Mouse (Mus musculus) intestine, embryonic 14.5 days (tissue): ENCODE results near the gene Olfr123. TPM values are rescaled to one million over a fixed set of nuclear protein-coding genes. Genes with fewer than 3 reads are reported as not detected.

ENCODE experiments used
- ATAC-seq: fragments of 200-750 bp; cut with Nextera tagmentation; replicated peaks from 2 replicates; pipeline ENCODE4 v1.8.0; 2017; ENCODE audit warnings: low read depth, moderate number of reproducible peaks, moderate TSS enrichment, moderate library complexity; ENCODE audit not compliant: low FRiP score, low TSS enrichment
- DNase-seq: peaks from one replicate; pipeline ENCODE4 v3.0.0-alpha.2; 2018; ENCODE audit warnings: low spot score
- H3K27ac ChIP-seq: fragments of 300-500 bp; sonication (generic); 2 replicates; pipeline ENCODE4 v1.5.1; 2014; ENCODE audit warnings: low read depth, mild to moderate bottlenecking, control low read depth
- H3K27me3 ChIP-seq: fragments of 300-500 bp; sonication (generic); replicated peaks from 2 replicates; pipeline ENCODE4 v1.6.1; 2014; ENCODE audit warnings: low read length, control low read depth; ENCODE audit not compliant: control insufficient read depth, insufficient read depth
- H3K36me3 ChIP-seq: fragments of 300-500 bp; sonication (generic); 2 replicates; pipeline ENCODE4 v1.6.1; 2014; ENCODE audit warnings: low read length, control low read depth; ENCODE audit not compliant: control insufficient read depth, insufficient read depth
- H3K4me1 ChIP-seq: fragments of 300-500 bp; sonication (generic); replicated peaks from 2 replicates; pipeline ENCODE4 v1.6.1; 2014; ENCODE audit warnings: low read length, control low read depth, mixed read lengths; ENCODE audit not compliant: control insufficient read depth, insufficient read depth
- H3K4me2 ChIP-seq: fragments of 300-500 bp; sonication (generic); 2 replicates; pipeline ENCODE4 v1.6.1; 2014; ENCODE audit warnings: low read length
- H3K4me3 ChIP-seq: fragments of 300-500 bp; sonication (generic); 2 replicates; pipeline ENCODE4 v1.5.1; 2014; ENCODE audit warnings: low read depth, low read length, control low read depth, mixed read lengths
- H3K9ac ChIP-seq: fragments of 300-500 bp; sonication (generic); 2 replicates; pipeline ENCODE4 v1.6.1; 2014; ENCODE audit warnings: mild to moderate bottlenecking, low read length
- H3K9me3 ChIP-seq: fragments of 300-500 bp; sonication (generic); 2 replicates; pipeline ENCODE4 v1.6.1; 2016; ENCODE audit warnings: low read length, control low read depth; ENCODE audit not compliant: control insufficient read depth
- WGBS: fragments of 180-500 bp; shearing (Covaris S2); extraction: QIAGEN DNeasy Blood & Tissue Kit; methylation state at CpG from one replicate; pipeline ENCODE4 v1.1.7; 2014; 5-methylcytosine and 5-hydroxymethylcytosine counted together
- polyA plus RNA-seq: library from polyadenylated mRNA; unstranded; fragments of >200 nt; fragmentation: Nextera tagmentation; extraction: Ambion mirVana; gene quantifications from 2 replicates; pipeline ENCODE4 v1.2.1, GENCODE M21; 2014

The Olfr123 gene
- polyA plus RNA-seq, result not detected in 2 replicates

DNA sequence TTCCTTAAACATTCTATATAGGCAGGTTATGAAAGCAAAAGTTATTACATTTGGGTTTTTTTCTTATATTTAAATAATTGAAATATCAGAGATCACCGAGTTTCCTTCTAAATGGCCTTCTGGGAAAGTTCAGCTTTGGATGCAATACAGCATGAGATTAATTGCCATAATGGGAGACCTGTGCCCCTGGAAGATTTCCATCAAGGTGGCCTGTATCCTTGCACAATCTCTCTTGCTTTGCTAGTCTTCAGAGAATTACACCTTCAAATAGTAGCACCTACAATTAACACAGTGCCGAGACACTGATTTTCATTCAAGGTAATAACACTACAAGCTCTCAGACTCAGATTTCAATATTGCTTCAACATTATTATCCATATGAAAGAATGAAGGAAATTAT, at the start of gene Olfr123:
TSS of gene Olfr123 (plus strand) at position 301 of the 400 bp plus-strand sequence.
- H3K27me3 ChIP-seq, result no peaks in the 10 kb centered on the region
- H3K9me3 ChIP-seq, result no peaks in the 10 kb centered on the region
- H3K36me3 ChIP-seq, result no peaks in the 10 kb centered on the region
- 87% methylated on average over 2 of the region's 2 CpGs for WGBS
- H3K4me2 ChIP-seq, result no peak within 1 kb of the TSS
- no peak within 1 kb of the TSS for H3K27ac ChIP-seq
- DNase-seq, result no peak
- H3K4me1 ChIP-seq, result no peaks in the 10 kb centered on the region
- H3K9ac ChIP-seq, result no peak within 1 kb of the TSS
- H3K4me3 ChIP-seq, result no peak within 1 kb of the TSS
- no peak for ATAC-seq

DNA sequence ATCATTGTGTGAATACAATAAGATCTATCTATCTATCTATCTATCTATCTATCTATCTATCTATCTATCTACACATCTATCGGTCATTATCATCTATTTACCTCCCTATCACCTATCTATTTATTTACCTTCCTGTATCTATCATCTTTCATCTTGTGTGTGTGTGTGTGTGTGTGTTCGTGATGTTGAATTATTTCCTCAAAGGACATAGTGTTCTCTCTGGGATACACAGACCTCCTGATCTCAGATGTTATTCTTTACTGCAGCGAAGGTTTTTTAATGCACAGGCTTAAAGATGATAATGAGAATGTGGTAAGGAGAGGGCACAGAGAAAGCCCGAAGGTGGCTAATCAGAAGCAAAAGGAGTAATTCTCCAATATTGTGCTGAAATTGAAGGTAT, 25.0 kb upstream of the Olfr123 start, which contains the start of gene Olfr122:
TSS of gene Olfr122 (plus strand) at position 301 of the 400 bp plus-strand sequence.
- Histone ChIP-seq H3K9me3 (no peaks in the 10 kb centered on the region), H3K27ac (no peak within 1 kb of the TSS), H3K4me2 (no peak within 1 kb of the TSS), H3K4me3 (no peak within 1 kb of the TSS), H3K36me3 (no peaks in the 10 kb centered on the region), H3K4me1 (no peaks in the 10 kb centered on the region), H3K27me3 (no peaks in the 10 kb centered on the region), H3K9ac (no peak within 1 kb of the TSS)
- ATAC-seq, result no peak
- DNase-seq, result no peak
- 83% methylated on average over 4 of the region's 4 CpGs for WGBS

DNA sequence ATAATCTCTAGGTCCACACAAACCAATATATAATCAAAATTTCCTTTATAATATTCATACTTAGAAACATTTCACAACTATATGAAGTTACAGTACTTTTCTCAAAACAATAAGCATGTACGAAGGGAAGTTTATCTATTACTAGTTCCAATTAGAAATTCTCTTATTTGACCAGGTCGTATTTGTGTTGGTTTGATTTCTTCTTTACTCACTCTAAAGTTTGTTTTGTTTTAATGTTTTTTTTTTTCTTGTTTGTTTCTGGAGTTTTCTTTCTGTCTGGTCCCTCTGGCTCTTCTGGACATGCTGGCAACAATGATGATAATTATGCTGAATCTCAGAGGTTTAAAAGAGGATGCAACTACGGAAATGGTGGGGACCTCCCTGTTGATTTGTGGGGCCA, 6.3 kb downstream of the Olfr123 start, which contains the start of gene Olfr124:
TSS of gene Olfr124 (plus strand) at position 301 of the 400 bp plus-strand sequence.
- no peak for DNase-seq
- Histone ChIP-seq H3K4me3 (no peak within 1 kb of the TSS), H3K4me2 (no peak within 1 kb of the TSS), H3K27me3 (no peaks in the 10 kb centered on the region), H3K27ac (no peak within 1 kb of the TSS), H3K36me3 (no peaks in the 10 kb centered on the region), H3K4me1 (no peaks in the 10 kb centered on the region), H3K9ac (no peak within 1 kb of the TSS), H3K9me3 (no peaks in the 10 kb centered on the region)
- WGBS, result 82% methylated on average over 3 of the region's 3 CpGs
- ATAC-seq, result no peak

DNA sequence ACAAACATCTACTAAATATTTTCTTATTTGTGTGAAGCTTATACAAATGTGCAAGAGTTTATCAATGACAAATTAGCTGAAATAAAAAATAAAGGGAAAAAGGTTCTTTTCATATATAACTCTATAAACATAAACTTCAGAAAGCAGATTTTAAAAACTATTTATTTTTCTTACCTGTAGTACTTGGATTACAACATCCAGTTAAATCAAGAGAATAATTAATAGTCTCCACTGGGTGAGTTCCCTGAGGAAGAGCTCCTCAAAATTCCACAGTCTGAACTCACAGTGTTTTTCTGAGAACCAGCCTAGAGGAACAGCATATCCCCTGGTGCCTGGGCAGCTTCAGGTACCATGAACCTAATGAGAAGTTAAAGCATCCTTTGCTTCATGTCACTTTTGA, 39.3 kb downstream of the Olfr123 start, which contains the start of gene Olfr125:
TSS of gene Olfr125 (plus strand) at position 301 of the 400 bp plus-strand sequence.
- no peak for DNase-seq
- no peaks in the 10 kb centered on the region for H3K4me1 ChIP-seq
- H3K4me2 ChIP-seq, result no peak within 1 kb of the TSS
- no peaks in the 10 kb centered on the region for H3K36me3 ChIP-seq
- H3K4me3 ChIP-seq, result no peak within 1 kb of the TSS
- H3K27ac ChIP-seq, result no peak within 1 kb of the TSS
- H3K9me3 ChIP-seq, result no peaks in the 10 kb centered on the region
- ATAC-seq, result no peak
- no peak within 1 kb of the TSS for H3K9ac ChIP-seq
- no peaks in the 10 kb centered on the region for H3K27me3 ChIP-seq

DNA sequence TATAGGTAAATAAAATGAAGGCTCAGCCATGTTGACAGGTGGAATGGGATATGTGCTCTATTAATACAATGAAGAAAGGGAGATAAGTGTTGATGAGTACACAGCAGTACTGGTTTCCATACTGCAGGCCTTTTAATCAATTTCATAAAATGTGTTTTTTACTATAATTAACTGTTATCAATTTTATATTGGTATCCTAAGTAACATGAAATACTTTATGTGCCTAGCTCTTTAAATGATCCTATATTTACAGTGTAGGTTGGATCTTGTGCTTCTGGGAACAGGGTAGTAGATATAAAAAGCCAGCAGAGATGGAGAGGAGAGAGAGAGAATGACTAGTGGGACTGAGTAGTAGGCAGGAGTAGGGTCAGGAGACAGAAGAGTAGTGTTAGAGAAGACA, 53.9 kb downstream of the Olfr123 start, which contains the start of gene Olfr126:
TSS of gene Olfr126 (plus strand) at position 301 of the 400 bp plus-strand sequence.
- H3K4me2 ChIP-seq, result no peak within 1 kb of the TSS
- DNase-seq (no peak), ATAC-seq (no peak)
- H3K4me1 ChIP-seq, result no peaks in the 10 kb centered on the region
- H3K9me3 ChIP-seq, result no peaks in the 10 kb centered on the region
- no peaks in the 10 kb centered on the region for H3K36me3 ChIP-seq
- H3K9ac ChIP-seq, result no peak within 1 kb of the TSS
- H3K27ac ChIP-seq, result no peak within 1 kb of the TSS
- H3K27me3 ChIP-seq, result no peaks in the 10 kb centered on the region
- H3K4me3 ChIP-seq, result no peak within 1 kb of the TSS

Other genes with a start within 250 kb of the Olfr123 start
- not detected in 2 replicates for gene Olfr112, start 224.1 kb upstream of the Olfr123 start, polyA plus RNA-seq
- not detected in 2 replicates for gene Olfr113, start 215.9 kb upstream of the Olfr123 start, polyA plus RNA-seq
- gene Olfr114, start 200.8 kb upstream of the Olfr123 start, polyA plus RNA-seq, result not detected in 2 replicates
- not detected in 2 replicates for gene Olfr115, start 166.4 kb upstream of the Olfr123 start, polyA plus RNA-seq
- not detected in 2 replicates for gene Olfr116, start 166.3 kb upstream of the Olfr123 start, polyA plus RNA-seq
- not detected in 2 replicates for gene Olfr117, start 129.7 kb upstream of the Olfr123 start, polyA plus RNA-seq
- gene Olfr118, start 126.5 kb upstream of the Olfr123 start, polyA plus RNA-seq, result not detected in 2 replicates
- not detected in 2 replicates for gene Olfr119, start 97.0 kb upstream of the Olfr123 start, polyA plus RNA-seq
- not detected in 2 replicates for gene Olfr120, start 71.7 kb upstream of the Olfr123 start, polyA plus RNA-seq
- gene Olfr121, start 44.7 kb upstream of the Olfr123 start, polyA plus RNA-seq, result not detected in 2 replicates
- not detected in 2 replicates for gene Olfr122, start 24.9 kb upstream of the Olfr123 start, polyA plus RNA-seq
- not detected in 2 replicates for gene Olfr124, start 6.4 kb downstream of the Olfr123 start, polyA plus RNA-seq
- gene Olfr125, start 39.4 kb downstream of the Olfr123 start, polyA plus RNA-seq, result not detected in 2 replicates
- gene Olfr126, start 54.0 kb downstream of the Olfr123 start, polyA plus RNA-seq, result not detected in 2 replicates
- not detected in 2 replicates for gene Olfr127, start 106.9 kb downstream of the Olfr123 start, polyA plus RNA-seq
- not detected in 2 replicates for gene Olfr128, start 127.0 kb downstream of the Olfr123 start, polyA plus RNA-seq
- not detected in 2 replicates for gene Olfr761, start 159.6 kb downstream of the Olfr123 start, polyA plus RNA-seq